Mouse (Mus musculus) midbrain, embryonic 13.5 days (tissue): ENCODE data around the gene Nanos3. TPM values are rescaled to one million over a fixed set of nuclear protein-coding genes. Genes with fewer than 3 reads are reported as not detected.
A peak's percentile ranks its signal among the peaks of the same experiment; 100 is the strongest.

Source experiments
- ATAC-seq: fragments of 200-750 bp; cut with Nextera tagmentation; 2 replicates; pipeline ENCODE4 v1.8.0; 2017; ENCODE audit warnings: mild to moderate bottlenecking, moderate TSS enrichment, moderate library complexity
- H3K27ac ChIP-seq: fragments of 300-500 bp; sonication (generic); 2 replicates; pipeline ENCODE4 v1.5.1; 2015; ENCODE audit warnings: inconsistent platforms, mild to moderate bottlenecking, moderate library complexity
- H3K27me3 ChIP-seq: fragments of 300-500 bp; sonication (generic); 2 replicates; pipeline ENCODE4 v1.6.1; 2015; ENCODE audit warnings: mild to moderate bottlenecking, inconsistent platforms
- H3K36me3 ChIP-seq: fragments of 300-500 bp; sonication (generic); 2 replicates; pipeline ENCODE4 v1.6.1; 2015; ENCODE audit warnings: mild to moderate bottlenecking, inconsistent platforms
- H3K4me1 ChIP-seq: fragments of 300-500 bp; sonication (generic); replicated peaks from 2 replicates; pipeline ENCODE4 v1.6.1; 2015; ENCODE audit warnings: inconsistent platforms
- H3K4me2 ChIP-seq: fragments of 300-500 bp; sonication (generic); replicated peaks from 2 replicates; pipeline ENCODE4 v1.6.1; 2015; ENCODE audit warnings: moderate library complexity, mild to moderate bottlenecking, inconsistent platforms
- H3K4me3 ChIP-seq: fragments of 300-500 bp; sonication (generic); replicated peaks from 2 replicates; pipeline ENCODE4 v1.5.1; 2015; ENCODE audit warnings: mild to moderate bottlenecking, inconsistent platforms
- H3K9ac ChIP-seq: fragments of 300-500 bp; sonication (generic); replicated peaks from 2 replicates; pipeline ENCODE4 v1.6.1; 2015; ENCODE audit warnings: mild to moderate bottlenecking, inconsistent platforms
- H3K9me3 ChIP-seq: fragments of 300-500 bp; sonication (generic); 2 replicates; pipeline ENCODE4 v1.6.1; 2016; ENCODE audit warnings: mild to moderate bottlenecking, inconsistent platforms
- WGBS: fragments of 180-500 bp; shearing (Covaris S2); methylation state at CpG from one replicate; pipeline ENCODE4 v1.1.7; 2015; 5-methylcytosine and 5-hydroxymethylcytosine counted together
- polyA plus RNA-seq: library from polyadenylated mRNA; unstranded; fragments of >200 nt; fragmentation: Nextera tagmentation; extraction: Ambion mirVana; gene quantifications from 2 replicates; pipeline ENCODE4 v1.2.1, GENCODE M21; 2015

Gene Nanos3
- polyA plus RNA-seq, 1 experiment from 2014 or later = 8.8 TPM

- peaks cover 18% of the 10 kb centered on the region for H3K27me3 ChIP-seq
- H3K4me2 ChIP-seq = no peak overlapping the region
- 92% methylated on average over 7 of the region's 7 CpGs for WGBS
- H3K4me1 ChIP-seq = peaks cover 19% of the 10 kb centered on the region
- no peaks in the 10 kb centered on the region for H3K36me3 ChIP-seq
- no peaks in the 10 kb centered on the region for H3K9me3 ChIP-seq
- no peak for ATAC-seq
- no peak overlapping the region for H3K27ac ChIP-seq
- no peak overlapping the region for H3K9ac ChIP-seq
- H3K4me3 ChIP-seq = no peak overlapping the region
These were observed 5.3 kb upstream of the Nanos3 start for GRCm38 (mm10) chr8:84190191-84190867.

- Histone ChIP-seq H3K4me3 (no peak overlapping the region), H3K9ac (no peak overlapping the region), H3K9me3 (no peaks in the 10 kb centered on the region), H3K27me3 (peaks cover 18% of the 10 kb centered on the region), H3K27ac (no peak overlapping the region), H3K36me3 (no peaks in the 10 kb centered on the region), H3K4me2 (no peak overlapping the region), H3K4me1 (peaks cover 22% of the 10 kb centered on the region)
- 61% methylated on average over 4 of the region's 4 CpGs for WGBS
- no peak for ATAC-seq
These were observed 4.6 kb upstream of the Nanos3 start for GRCm38 (mm10) chr8:84189603-84190002.

- no peaks in the 10 kb centered on the region for H3K9me3 ChIP-seq
- ATAC-seq = no peak
- WGBS = 88% methylated on average over 10 of the region's 10 CpGs
- H3K4me2 ChIP-seq = no peak overlapping the region
- peaks cover 18% of the 10 kb centered on the region for H3K27me3 ChIP-seq
- H3K4me3 ChIP-seq = no peak overlapping the region
- H3K4me1 ChIP-seq = peaks cover 28% of the 10 kb centered on the region
- H3K9ac ChIP-seq = no peak overlapping the region
- no peaks in the 10 kb centered on the region for H3K36me3 ChIP-seq
- no peak overlapping the region for H3K27ac ChIP-seq
These were observed 3.7 kb upstream of the Nanos3 start for GRCm38 (mm10) chr8:84188671-84189070.

GRCm38 (mm10) chr8:84187065-84187755 is 2.2 kb upstream of the Nanos3 start:
- WGBS = 5% methylated on average over 21 of the region's 21 CpGs
- peak overlapping the region; percentile 51 for H3K9ac ChIP-seq
- no peaks in the 10 kb centered on the region for H3K36me3 ChIP-seq

GRCm38 (mm10) chr8:84186547-84186946 is 1.5 kb upstream of the Nanos3 start:
- Histone ChIP-seq H3K9ac (peak overlapping the region; percentile 51), H3K4me1 (peaks cover 31% of the 10 kb centered on the region), H3K9me3 (no peaks in the 10 kb centered on the region), H3K27ac (no peak overlapping the region), H3K36me3 (no peaks in the 10 kb centered on the region), H3K4me3 (peak overlapping the region; percentile 25), H3K4me2 (peak overlapping the region; percentile 52), H3K27me3 (peaks cover 14% of the 10 kb centered on the region)
- WGBS = under 1% methylated on average over 12 of the region's 12 CpGs
- no peak for ATAC-seq

More at GRCm38 (mm10) chr8:84187065-84187755, 2.2 kb upstream of the Nanos3 start:
- no peak for ATAC-seq
- peak overlapping the region; percentile 25 for H3K4me3 ChIP-seq
- H3K9me3 ChIP-seq = no peaks in the 10 kb centered on the region
- no peak overlapping the region for H3K27ac ChIP-seq
- H3K4me1 ChIP-seq = peaks cover 30% of the 10 kb centered on the region
- peaks cover 14% of the 10 kb centered on the region for H3K27me3 ChIP-seq
- peak overlapping the region; percentile 52 for H3K4me2 ChIP-seq

GRCm38 (mm10) chr8:84184085-84185043 is 653 bp downstream of the Nanos3 start:
- Histone ChIP-seq H3K4me2 (peak overlapping the region; percentile 86), H3K27ac (peak overlapping the region; percentile 96), H3K4me3 (peak overlapping the region; percentile 80), H3K36me3 (no peaks in the 10 kb centered on the region), H3K4me1 (peaks cover 53% of the 10 kb centered on the region), H3K9ac (peak overlapping the region; percentile 99), H3K9me3 (no peaks in the 10 kb centered on the region), H3K27me3 (peaks cover 14% of the 10 kb centered on the region)
- WGBS = 20% methylated on average over 21 of the region's 21 CpGs
- peak; percentile 8 for ATAC-seq

- WGBS = 1% methylated on average over 79 of the region's 87 CpGs
- Histone ChIP-seq H3K27ac (peak overlapping the region; percentile 96), H3K4me1 (peaks cover 62% of the 10 kb centered on the region), H3K4me3 (peak overlapping the region; percentile 80), H3K4me2 (peak overlapping the region; percentile 86), H3K27me3 (peaks cover 12% of the 10 kb centered on the region), H3K36me3 (no peaks in the 10 kb centered on the region), H3K9me3 (no peaks in the 10 kb centered on the region), H3K9ac (peak overlapping the region; percentile 99)
- peak; percentile 57 for ATAC-seq
These were observed 1.5 kb downstream of the Nanos3 start for GRCm38 (mm10) chr8:84183261-84184084.

- peaks cover 4% of the 10 kb centered on the region; the same call in 1 of the 2 replicates for H3K36me3 ChIP-seq
- ATAC-seq = no peak
- peaks cover 68% of the 10 kb centered on the region for H3K4me1 ChIP-seq
- H3K9me3 ChIP-seq = no peaks in the 10 kb centered on the region
- peak overlapping the region; percentile 96 for H3K27ac ChIP-seq
- H3K4me2 ChIP-seq = peak overlapping the region; percentile 86
- H3K9ac ChIP-seq = peak overlapping the region; percentile 99
- peak overlapping the region; percentile 80 for H3K4me3 ChIP-seq
- H3K27me3 ChIP-seq = peaks cover 10% of the 10 kb centered on the region
- WGBS = 49% methylated on average over 4 of the region's 4 CpGs
These were observed 2.2 kb downstream of the Nanos3 start for GRCm38 (mm10) chr8:84182833-84183232.

GRCm38 (mm10) chr8:84180530-84181190 is 4.4 kb downstream of the Nanos3 start:
- Histone ChIP-seq H3K9ac (peak overlapping the region; percentile 74), H3K36me3 (peaks cover 9% of the 10 kb centered on the region), H3K4me1 (peaks cover 65% of the 10 kb centered on the region), H3K9me3 (no peaks in the 10 kb centered on the region), H3K27me3 (no peaks in the 10 kb centered on the region), H3K4me3 (peak overlapping the region; percentile 40), H3K4me2 (peak overlapping the region; percentile 86), H3K27ac (peak overlapping the region; percentile 91)
- ATAC-seq = peak; percentile 71
- under 1% methylated on average over 16 of the region's 16 CpGs for WGBS

GRCm38 (mm10) chr8:84179946-84180345 is 5.1 kb downstream of the Nanos3 start:
- peak overlapping the region; percentile 40 for H3K4me3 ChIP-seq
- 3% methylated on average over 4 of the region's 4 CpGs for WGBS
- H3K9ac ChIP-seq = peak overlapping the region; percentile 74
- no peaks in the 10 kb centered on the region for H3K9me3 ChIP-seq
- peak overlapping the region; percentile 86 for H3K4me2 ChIP-seq
- no peaks in the 10 kb centered on the region for H3K27me3 ChIP-seq
- H3K4me1 ChIP-seq = peaks cover 65% of the 10 kb centered on the region
- peak; percentile 3; the same call in 1 of the 2 replicates for ATAC-seq
- H3K27ac ChIP-seq = peak overlapping the region; percentile 91
- H3K36me3 ChIP-seq = peaks cover 16% of the 10 kb centered on the region
